Mouse (Mus musculus): ENCODE data around the gene Msh3. TPM values are rescaled to one million over a fixed set of nuclear protein-coding genes. Genes with fewer than 3 reads are reported as not detected.
A peak's percentile ranks its signal among the peaks of the same experiment; 100 is the strongest.

Msh3 gene
- total RNA-seq, 2 experiments from 2014 or later, result 22.2 to 22.9 TPM

GRCm38 (mm10) chr13:92332103-92332879, 22.5 kb downstream of the Msh3 start:
- DNase-seq (ENCODE audit: low spot score in 2 of 2), result no peak

- DNase-seq (ENCODE audit: low spot score in 2 of 2), result no peak
These were observed 24.2 kb downstream of the Msh3 start for GRCm38 (mm10) chr13:92330621-92331020.

- DNase-seq (ENCODE audit: low spot score in 2 of 2), result no peak
These were observed 26.8 kb downstream of the Msh3 start for GRCm38 (mm10) chr13:92328000-92328399.

DNA sequence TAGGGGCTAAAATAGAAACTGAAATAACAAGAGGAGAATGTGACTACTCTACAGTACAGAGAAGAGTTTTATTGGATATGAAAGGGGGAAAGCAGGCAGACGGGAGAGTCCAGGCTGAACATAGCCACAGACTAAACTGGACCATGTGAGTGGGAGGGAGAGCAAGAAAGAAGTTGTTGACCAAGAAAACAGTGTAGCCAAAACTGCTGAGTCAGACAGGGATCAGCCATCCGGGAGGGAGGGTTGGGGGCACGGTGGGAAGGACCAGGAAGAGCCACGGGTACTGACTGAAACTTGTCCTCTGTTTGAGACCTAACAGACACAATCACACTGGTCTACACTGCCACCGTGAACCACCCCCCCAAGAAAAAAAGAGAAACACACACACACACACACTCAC, 28.8 kb downstream of the Msh3 start:
- DNase-seq (ENCODE audit: low spot score in 2 of 2), result no peak

- DNase-seq (ENCODE audit: low spot score in 2 of 2), result no peak
These were observed 34.0 kb downstream of the Msh3 start for GRCm38 (mm10) chr13:92320770-92321169.

- DNase-seq (ENCODE audit: low spot score in 2 of 2), result no peak
These were observed 40.2 kb downstream of the Msh3 start for GRCm38 (mm10) chr13:92314613-92315012.

DNA sequence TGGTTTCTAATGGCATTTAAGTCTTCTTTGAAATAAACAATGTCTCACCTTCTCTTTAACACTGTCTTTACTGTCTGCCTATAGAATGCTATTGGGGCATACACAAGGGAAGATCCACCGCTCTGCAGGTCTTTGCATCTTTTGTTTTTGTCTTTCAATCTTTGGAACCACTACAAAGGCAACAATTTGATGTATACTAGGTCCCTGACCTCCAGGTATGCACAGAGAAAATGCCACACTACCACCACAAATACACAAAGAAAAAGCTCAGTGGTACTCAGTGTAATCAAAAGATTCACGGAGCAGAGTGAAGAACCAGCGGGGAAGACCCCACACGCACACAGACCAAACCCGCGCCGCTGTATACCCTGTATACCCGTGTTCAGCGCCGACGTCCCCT, 49.1 kb downstream of the Msh3 start, which contains the start of gene Gm20379:
TSS of gene Gm20379 (plus strand) at position 301 of the 400 bp plus-strand sequence.
- DNase-seq (ENCODE audit: low spot score in 2 of 2), result no peak

GRCm38 (mm10) chr13:92304291-92304690, 50.5 kb downstream of the Msh3 start:
- DNase-seq (ENCODE audit: low spot score in 2 of 2), result no peak

- no peak for DNase-seq (ENCODE audit: low spot score in 2 of 2)
These were observed 51.5 kb downstream of the Msh3 start for GRCm38 (mm10) chr13:92303062-92303948.

GRCm38 (mm10) chr13:92302466-92302865, 52.3 kb downstream of the Msh3 start:
- peak in 1 of 2 experiments; percentile 35 for DNase-seq (ENCODE audit: low spot score in 2 of 2)

DNA sequence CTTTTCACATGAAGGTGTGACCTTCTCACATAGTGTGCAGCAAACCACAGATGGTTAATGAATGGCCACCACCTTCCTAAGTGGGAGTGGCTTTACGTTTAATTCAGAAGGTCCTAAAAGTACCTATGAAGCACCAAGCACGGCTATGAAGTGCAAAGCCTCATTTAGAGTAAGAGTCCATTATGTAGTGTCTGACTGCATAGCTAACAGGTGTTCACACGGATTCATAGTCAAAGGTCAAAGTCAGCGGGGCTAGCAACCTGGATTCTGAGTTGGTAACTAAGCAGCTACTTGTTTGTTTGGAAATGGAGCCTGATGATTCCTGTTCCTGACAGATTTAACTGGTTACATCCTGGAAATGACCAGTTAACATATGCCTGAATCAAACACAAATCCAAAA, 53.0 kb downstream of the Msh3 start:
- DNase-seq (ENCODE audit: low spot score in 2 of 2), result no peak

DNA sequence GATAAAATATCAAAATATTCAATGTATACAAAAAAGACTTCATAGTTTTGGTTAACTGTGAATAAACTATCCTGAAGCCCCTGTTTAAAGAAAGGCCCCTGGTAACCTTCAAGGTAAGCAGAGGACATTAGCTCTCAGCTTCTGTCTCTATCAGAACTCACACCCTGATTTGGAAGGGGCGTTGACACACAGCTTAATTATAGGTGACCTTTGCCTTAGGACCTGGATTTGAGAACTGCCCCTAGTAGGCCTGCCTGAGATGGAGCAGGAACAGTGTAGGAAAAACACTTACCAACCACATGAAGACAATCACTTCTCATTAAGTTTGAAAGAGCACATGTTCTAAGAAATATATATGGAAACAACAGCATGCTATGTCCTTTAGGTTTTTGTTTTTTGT, 55.3 kb downstream of the Msh3 start:
- DNase-seq (ENCODE audit: low spot score in 2 of 2), result no peak

DNA sequence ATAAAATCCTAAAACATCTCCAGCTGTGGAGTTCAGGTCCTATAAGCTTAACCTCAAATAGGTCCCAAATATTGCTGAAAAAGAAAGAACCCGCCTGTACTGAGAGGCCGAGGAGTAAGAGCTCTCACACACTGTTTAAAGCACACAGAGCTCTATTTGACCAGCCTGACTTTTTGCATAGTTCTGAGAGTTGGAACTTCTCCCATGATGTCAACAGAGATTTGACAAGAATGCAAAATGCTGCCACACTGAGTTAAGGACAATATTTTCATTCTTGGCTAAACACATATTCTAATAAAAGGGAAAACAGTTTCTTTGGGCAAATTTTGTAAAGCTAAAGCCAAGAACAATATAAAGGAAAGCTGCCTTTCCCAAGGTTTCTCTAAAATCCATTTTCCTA, 57.8 kb downstream of the Msh3 start:
- DNase-seq (ENCODE audit: low spot score in 2 of 2), result no peak

DNA sequence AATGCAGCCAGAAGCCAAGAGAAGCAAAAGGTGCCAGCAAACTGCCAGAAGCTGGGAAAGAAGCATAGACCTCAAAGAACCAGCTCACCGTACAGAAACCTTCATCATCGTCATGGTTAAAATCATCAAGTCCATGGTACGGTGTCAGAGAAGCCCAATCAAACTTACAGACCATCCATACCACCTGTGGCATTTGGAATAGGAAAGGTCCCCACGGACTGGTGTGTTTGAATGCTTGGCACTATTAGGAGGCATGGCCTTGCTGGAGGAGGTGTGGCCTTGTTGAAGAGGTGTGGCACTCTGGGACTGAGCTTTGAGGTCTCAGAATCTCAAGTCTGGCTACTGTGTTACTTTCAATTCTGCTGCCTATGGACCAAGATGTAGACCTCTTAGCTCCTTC, 58.3 kb downstream of the Msh3 start:
- no peak for DNase-seq (ENCODE audit: low spot score in 2 of 2)

- no peak for DNase-seq (ENCODE audit: low spot score in 2 of 2)
These were observed 60.9 kb downstream of the Msh3 start for GRCm38 (mm10) chr13:92293883-92294282.

DNA sequence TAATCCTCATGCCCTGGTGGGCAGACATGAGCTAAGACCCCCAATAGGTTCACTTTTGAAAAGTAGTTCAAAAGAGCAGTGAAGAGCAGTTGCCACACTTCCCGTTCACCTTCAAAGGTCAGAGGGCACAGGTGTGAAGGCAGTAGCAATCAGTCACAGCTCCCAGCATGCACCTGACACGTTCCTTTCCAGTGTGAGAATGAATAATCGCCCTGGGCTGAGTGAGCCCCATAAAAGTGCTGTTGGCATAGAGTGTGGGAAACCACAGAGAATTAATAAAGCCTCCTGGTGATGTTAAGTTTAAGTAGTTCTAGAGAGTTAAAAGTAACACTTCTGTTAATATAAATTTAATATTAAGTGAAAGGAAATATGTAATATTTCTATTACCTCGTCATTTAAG, 63.2 kb downstream of the Msh3 start:
- no peak for DNase-seq (ENCODE audit: low spot score in 2 of 2)

- no peak for DNase-seq (ENCODE audit: low spot score in 2 of 2)
These were observed 77.8 kb downstream of the Msh3 start for GRCm38 (mm10) chr13:92277027-92277426.

- no peak for DNase-seq (ENCODE audit: low spot score in 2 of 2)
These were observed 79.5 kb downstream of the Msh3 start for GRCm38 (mm10) chr13:92275292-92275691.

GRCm38 (mm10) chr13:92274274-92275198, 80.3 kb downstream of the Msh3 start:
- peak in 1 of 2 experiments; percentile 29 for DNase-seq (ENCODE audit: low spot score in 2 of 2)

DNA sequence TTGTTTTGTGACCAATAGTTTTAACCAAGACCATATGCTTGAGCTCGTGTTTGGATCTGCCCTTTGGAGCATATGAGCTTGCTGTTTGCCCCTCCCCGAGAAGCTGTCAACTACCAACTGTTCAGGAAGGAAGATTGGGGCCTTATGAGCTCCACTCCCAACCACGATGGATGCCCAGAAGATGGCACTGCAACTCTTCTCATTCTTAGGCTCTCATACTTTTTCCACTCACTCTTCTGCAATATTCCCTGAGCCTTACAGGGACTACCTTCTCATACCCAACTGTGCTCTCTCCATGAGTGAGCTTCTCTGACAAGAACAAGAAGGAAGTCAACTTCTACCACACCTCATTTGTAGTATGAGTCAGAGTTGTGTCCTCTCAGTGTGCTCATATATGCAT, 87.7 kb downstream of the Msh3 start:
- DNase-seq (ENCODE audit: low spot score in 2 of 2), result no peak

DNA sequence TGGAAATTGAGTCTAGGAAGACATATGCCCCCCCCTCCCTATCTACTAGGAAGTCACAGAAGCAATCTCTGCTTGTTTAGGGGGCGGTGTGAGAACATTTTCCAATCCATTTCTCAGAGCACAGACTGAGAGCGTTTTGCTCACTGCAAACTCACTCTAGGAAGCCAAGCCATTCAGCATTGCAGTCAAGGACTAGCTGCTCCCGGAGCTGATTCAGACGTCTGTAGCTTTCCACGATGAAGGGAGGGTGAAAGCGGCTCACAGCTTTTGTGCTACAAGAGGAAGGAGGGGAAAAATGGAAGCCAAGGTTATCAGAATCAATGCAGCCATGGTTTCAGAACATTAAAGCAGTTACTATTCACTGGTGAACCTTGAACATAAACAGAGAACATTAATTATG, 91.2 kb downstream of the Msh3 start:
- no peak for DNase-seq (ENCODE audit: low spot score in 2 of 2)

Measured in layer of hippocampus, adult 18-20 months (tissue).